Mouse (Mus musculus) small intestine, adult 2 months (tissue): ENCODE data around the gene Lax1.

Source experiments
- CTCF ChIP-seq: fragments of 200-500 bp; IDR thresholded peaks from 2 replicates; pipeline ENCODE4 v1.5.1; 2012; ENCODE audit warnings: low read depth, mild to moderate bottlenecking, control low read depth, inconsistent platforms, low read length, moderate library complexity, mixed read lengths; ENCODE audit not compliant: insufficient replicate concordance, insufficient read length; ENCODE audit errors: extremely low read depth
- POLR2A ChIP-seq: fragments of 200-500 bp; IDR thresholded peaks from 2 replicates; pipeline ENCODE4 v1.6.1; 2012; ENCODE audit warnings: low read depth, mild to moderate bottlenecking, control low read depth, inconsistent platforms, low read length, moderate library complexity

DNA sequence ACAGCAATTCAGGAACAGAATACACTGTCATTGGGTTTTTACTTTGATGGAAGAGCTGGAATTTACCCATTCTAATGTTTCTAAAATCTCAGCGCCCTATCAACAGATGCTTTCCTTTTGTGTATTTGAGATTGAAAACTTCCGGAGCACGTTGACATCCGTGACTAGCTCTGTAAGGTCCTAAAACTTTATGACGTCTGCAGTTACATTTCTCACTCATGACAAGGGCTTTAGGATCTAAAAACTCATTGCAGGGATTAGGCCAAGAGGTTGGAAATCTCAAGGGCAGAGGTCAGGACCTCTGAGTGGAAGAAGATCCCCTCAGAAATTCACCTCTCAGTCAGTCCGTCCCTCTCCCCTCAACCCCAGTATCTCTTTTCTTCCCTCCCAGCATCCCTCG is 1.6 kb downstream of the Lax1 start:
- TF ChIP-seq POLR2A (no peak), CTCF (no peak)
